Mouse (Mus musculus) left cerebral cortex, postnatal 14 days (tissue): Measurements from ENCODE around the gene Gm17027. TPM values are rescaled to one million over a fixed set of nuclear protein-coding genes. Genes with fewer than 3 reads are reported as not detected.
A peak's percentile ranks its signal among the peaks of the same experiment; 100 is the strongest.
"Not testable (repeated sequence)": the region's sequence is repeated elsewhere in the genome, so short reads cannot be mapped to it uniquely, and the experiment has no call there.

Experiments used
- DNase-seq, 2 experiments: peaks; one replicate each; pipeline ENCODE4 v3.0.0; 2021 to 2022; ENCODE audit warnings: low spot score in 2 of 2, mixed read lengths in 1 of 2
- intact Hi-C: fragments of 180-260 bp; cut with DNase I; formaldehyde crosslinking; loops from one replicate; pipeline ENCODE4 v1.15.1; 2025
- long read RNA-seq, 2 experiments: library from polyadenylated mRNA; stranded (forward); transcript quantifications; one replicate each; pipeline ENCODE4 v2.0.0; 2021
- total RNA-seq, 2 experiments: library from RNA; stranded (reverse); gene quantifications; 2 replicates each; pipeline ENCODE4 v1.2.3; 2021

The Gm17027 gene
- not detected for total RNA-seq
- long read RNA-seq, experiment 1 = 0 reads
- long read RNA-seq, experiment 2 = 0 reads

DNA sequence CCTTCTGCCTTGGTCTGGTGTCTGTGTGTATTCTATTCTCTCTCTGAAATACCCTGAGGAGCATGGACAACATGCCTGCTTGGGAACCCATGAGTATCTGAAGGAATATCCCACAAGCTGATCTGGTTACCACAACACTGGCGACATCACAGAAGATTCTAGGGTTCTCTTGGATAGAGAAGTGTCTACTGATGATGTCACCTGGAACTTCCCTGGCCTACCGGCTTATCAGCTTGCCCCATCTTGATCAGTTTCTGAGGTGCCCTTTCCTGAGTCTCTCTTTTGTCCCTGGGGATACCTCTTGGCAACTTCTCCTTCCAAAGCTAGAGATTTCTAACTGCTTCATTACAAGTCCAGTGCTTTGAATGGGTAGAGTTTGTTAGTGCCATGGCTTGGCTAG is at the start of gene Gm17027:
Gene Gm17027 (minus strand): TSS at position 101 of the 400 bp plus-strand sequence.
- not testable (repeated sequence) for DNase-seq

DNA sequence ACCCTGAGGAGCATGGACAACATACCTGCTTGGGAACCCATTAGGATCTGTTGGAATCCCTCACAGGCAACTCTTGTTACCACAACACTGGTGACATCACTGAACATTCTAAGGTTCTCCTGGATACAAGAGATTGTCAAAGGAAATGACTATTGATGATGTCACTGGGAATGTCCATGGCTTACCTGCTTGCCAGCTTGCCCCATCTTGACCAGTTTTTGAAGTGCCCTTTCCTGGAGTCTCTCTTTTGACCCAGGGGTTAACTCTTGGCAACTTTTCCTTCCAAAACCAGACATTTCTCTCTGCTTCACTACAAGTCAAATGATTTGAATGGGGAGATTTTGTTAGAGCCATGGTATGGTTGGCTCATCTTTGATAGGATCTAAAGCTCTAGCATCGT is 28.3 kb upstream of the Gm17027 start, which contains the start of gene Gm3573:
Gene Gm3573 (minus strand): TSS at position 101 of the 400 bp plus-strand sequence.
- intact Hi-C loops = not testable (repeated sequence)

More for the DNA sequence above, at the start of gene Gm17027:
- intact Hi-C loops = not testable (repeated sequence)

GRCm38 (mm10) chr14:42183936-42184335 is 21.5 kb upstream of the Gm17027 start:
- peak in 1 of 2 experiments; percentile 3 for DNase-seq
- intact Hi-C loops = not testable (repeated sequence)

More for the DNA sequence above, 28.3 kb upstream of the Gm17027 start, which contains the start of gene Gm3573:
- DNase-seq = not testable (repeated sequence)

DNA sequence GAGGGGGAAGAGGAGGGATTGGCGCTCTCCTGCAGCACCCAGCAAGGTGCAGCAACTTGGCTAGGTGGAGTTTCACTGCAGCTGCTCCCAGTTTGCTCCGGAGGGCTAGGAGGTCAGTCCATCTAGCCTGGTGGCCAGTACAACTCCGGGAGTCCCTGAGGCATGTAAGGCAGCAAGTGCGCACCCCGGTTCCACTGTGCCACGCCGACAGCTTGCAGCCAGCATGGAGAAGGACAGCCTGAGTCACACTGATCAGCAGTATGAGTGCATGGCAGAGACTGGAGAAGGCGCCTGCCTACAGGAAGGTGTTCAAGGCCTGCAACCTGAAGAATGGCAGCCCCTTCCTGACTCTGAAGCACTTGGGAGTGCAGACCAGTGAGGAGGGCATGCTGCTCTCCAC is 27.9 kb downstream of the Gm17027 start:
- DNase-seq = peak in 1 of 2 experiments; percentile 1

GRCm38 (mm10) chr14:42133806-42134205 is 28.6 kb downstream of the Gm17027 start:
- peak; percentile 0 to 2 for DNase-seq
- intact Hi-C loops = not testable (repeated sequence)

More for the DNA sequence above, 27.9 kb downstream of the Gm17027 start:
- intact Hi-C loops = not testable (repeated sequence)

- intact Hi-C loops, DNase-seq: not testable (repeated sequence)
These were observed 45.2 kb downstream of the Gm17027 start, which contains the start of gene Gm7951 for GRCm38 (mm10) chr14:42117269-42117668. Gene Gm7951 (minus strand): TSS chr14:42117369.

Other genes starting within 250 kb of the Gm17027 start
- gene 1700049E17Rik1, start 237.7 kb downstream of the Gm17027 start, total RNA-seq = not detected
- gene 1700024B05Rik, start 218.6 kb downstream of the Gm17027 start, total RNA-seq = not detected
- not detected for gene Gm6401, start 194.7 kb downstream of the Gm17027 start, total RNA-seq
- 1 to 10 TPM; 1.4 to 2.1 TPM for gene Gm3543, start 179.3 kb downstream of the Gm17027 start, total RNA-seq
- not detected for gene Gm7951, start 45.3 kb downstream of the Gm17027 start, total RNA-seq
- gene Gm3573, start 28.2 kb upstream of the Gm17027 start, total RNA-seq = 1 to 10 TPM in 1 of 2 experiments, under 1 TPM in 1; 0.82 to 2.2 TPM
- not detected for gene Gm17026, start 97.4 kb upstream of the Gm17027 start, total RNA-seq
- not detected for gene Gm9611, start 134.7 kb upstream of the Gm17027 start, total RNA-seq
- not detected for gene Gm7995, start 147.6 kb upstream of the Gm17027 start, total RNA-seq